Mouse (Mus musculus) embryonic facial prominence, embryonic 14.5 days (tissue): ENCODE data around the gene Rmnd1. TPM values are rescaled to one million over a fixed set of nuclear protein-coding genes. Genes with fewer than 3 reads are reported as not detected.
"Not testable (repeated sequence)": the region's sequence is repeated elsewhere in the genome, so short reads cannot be mapped to it uniquely, and the experiment has no call there.

Source experiments
- ATAC-seq: fragments of 200-750 bp; cut with Nextera tagmentation; 2 replicates; pipeline ENCODE4 v1.8.0; 2017; ENCODE audit warnings: low read depth, moderate number of reproducible peaks, moderate TSS enrichment
- DNase-seq: peaks from one replicate; pipeline ENCODE4 v3.0.0-alpha.2; 2015; ENCODE audit warnings: low spot score
- H3K27ac ChIP-seq: fragments of 300-500 bp; sonication (generic); replicated peaks from 2 replicates; pipeline ENCODE4 v1.5.1; 2014; ENCODE audit warnings: low read depth, mild to moderate bottlenecking, low read length, moderate library complexity
- H3K27me3 ChIP-seq: fragments of 300-500 bp; sonication (generic); replicated peaks from 2 replicates; pipeline ENCODE4 v1.6.1; 2014; ENCODE audit warnings: low read length; ENCODE audit not compliant: control insufficient read depth, insufficient read depth
- H3K36me3 ChIP-seq: fragments of 300-500 bp; sonication (generic); 2 replicates; pipeline ENCODE4 v1.6.1; 2014; ENCODE audit warnings: low read length, mixed read lengths; ENCODE audit not compliant: control insufficient read depth, insufficient read depth
- H3K4me1 ChIP-seq: fragments of 300-500 bp; sonication (generic); 2 replicates; pipeline ENCODE4 v1.6.1; 2014; ENCODE audit warnings: antibody characterized with exemption, low read length; ENCODE audit not compliant: control insufficient read depth, insufficient read depth
- H3K4me2 ChIP-seq: fragments of 300-500 bp; sonication (generic); 2 replicates; pipeline ENCODE4 v1.6.1; 2014; ENCODE audit warnings: low read depth, mild to moderate bottlenecking, low read length, moderate library complexity, mixed read lengths
- H3K4me3 ChIP-seq: fragments of 300-500 bp; sonication (generic); 2 replicates; pipeline ENCODE4 v1.5.1; 2014; ENCODE audit warnings: low read depth, mild to moderate bottlenecking, low read length
- H3K9ac ChIP-seq: fragments of 300-500 bp; sonication (generic); 2 replicates; pipeline ENCODE4 v1.6.1; 2014; ENCODE audit warnings: low read depth, mild to moderate bottlenecking, low read length, moderate library complexity, mixed read lengths
- H3K9me3 ChIP-seq: fragments of 300-500 bp; sonication (generic); 2 replicates; pipeline ENCODE4 v1.6.1; 2016; ENCODE audit warnings: low read length; ENCODE audit not compliant: control insufficient read depth
- WGBS: fragments of 180-500 bp; shearing (Covaris S2); extraction: QIAGEN DNeasy Blood & Tissue Kit; methylation state at CpG from one replicate; pipeline ENCODE4 v1.1.7; 2014; 5-methylcytosine and 5-hydroxymethylcytosine counted together
- polyA plus RNA-seq: library from polyadenylated mRNA; unstranded; fragments of >200 nt; fragmentation: Nextera tagmentation; extraction: Ambion mirVana; gene quantifications from 2 replicates; pipeline ENCODE4 v1.2.1, GENCODE M21; 2014

The Rmnd1 gene
- polyA plus RNA-seq, 1 experiment from 2014 or later = 46.8 TPM

- H3K9ac ChIP-seq = no peak overlapping the region
- H3K4me2 ChIP-seq = no peak overlapping the region
- H3K36me3 ChIP-seq = peaks cover 32% of the 10 kb centered on the region
- no peaks in the 10 kb centered on the region for H3K27me3 ChIP-seq
- no peaks in the 10 kb centered on the region for H3K4me1 ChIP-seq
- no peaks in the 10 kb centered on the region for H3K9me3 ChIP-seq
- H3K27ac ChIP-seq = no peak overlapping the region
- 77% methylated on average over 4 of the region's 4 CpGs for whole genome bisulfite sequencing
- DNase-seq (no peak), ATAC-seq (no peak)
- H3K4me3 ChIP-seq = no peak overlapping the region
Observed at GRCm38 (mm10) chr10:4456409-4456808, 24.2 kb upstream of the Rmnd1 start.

- WGBS = 85% methylated on average over 3 of the region's 3 CpGs
- ATAC-seq = no peak
- no peak overlapping the region for H3K4me2 ChIP-seq
- H3K27ac ChIP-seq = no peak overlapping the region
- no peaks in the 10 kb centered on the region for H3K9me3 ChIP-seq
- H3K36me3 ChIP-seq = peaks cover 33% of the 10 kb centered on the region
- H3K4me1 ChIP-seq = no peaks in the 10 kb centered on the region; the same call in 1 of the 2 replicates
- no peak overlapping the region for H3K9ac ChIP-seq
- no peak overlapping the region for H3K4me3 ChIP-seq
- H3K27me3 ChIP-seq = no peaks in the 10 kb centered on the region
- DNase-seq = no peak
Observed at GRCm38 (mm10) chr10:4435416-4435815, 3.2 kb upstream of the Rmnd1 start.

GRCm38 (mm10) chr10:4433871-4434270 is 1.7 kb upstream of the Rmnd1 start:
- H3K4me1 ChIP-seq, DNase-seq, ATAC-seq, H3K27me3 ChIP-seq, H3K4me3 ChIP-seq, H3K27ac ChIP-seq, H3K9ac ChIP-seq, H3K9me3 ChIP-seq, H3K4me2 ChIP-seq: not testable (repeated sequence)
- peaks cover 20% of the 10 kb centered on the region for H3K36me3 ChIP-seq
- 91% methylated on average over 2 of the region's 2 CpGs for WGBS

- peak overlapping the region; percentile 77 for H3K9ac ChIP-seq
- peak; percentile 48 for DNase-seq
- H3K4me2 ChIP-seq = peak overlapping the region; percentile 58
- H3K27me3 ChIP-seq = no peaks in the 10 kb centered on the region
- ATAC-seq = no peak
- H3K9me3 ChIP-seq = no peaks in the 10 kb centered on the region
- H3K4me1 ChIP-seq = no peaks in the 10 kb centered on the region; the same call in 1 of the 2 replicates
- H3K27ac ChIP-seq = peak overlapping the region; percentile 90
- H3K4me3 ChIP-seq = peak overlapping the region; percentile 81
- WGBS = 7% methylated on average over 19 of the region's 19 CpGs
- H3K36me3 ChIP-seq = peaks cover 13% of the 10 kb centered on the region; the same call in 1 of the 2 replicates
Observed at GRCm38 (mm10) chr10:4432996-4433755, 988 bp upstream of the Rmnd1 start.

- DNase-seq (no peak), ATAC-seq (0 out of 2 replicates have a peak, but pooled peaks have one; percentile 1)
- Histone ChIP-seq H3K4me3 (peak overlapping the region; percentile 81), H3K36me3 (peaks cover 18% of the 10 kb centered on the region; the same call in 1 of the 2 replicates), H3K4me2 (peak overlapping the region; percentile 54), H3K9ac (peak overlapping the region; percentile 69), H3K4me1 (no peaks in the 10 kb centered on the region; the same call in 1 of the 2 replicates), H3K27me3 (no peaks in the 10 kb centered on the region), H3K27ac (no peak overlapping the region), H3K9me3 (no peaks in the 10 kb centered on the region)
- WGBS = 14% methylated on average over 5 of the region's 5 CpGs
Observed at GRCm38 (mm10) chr10:4431746-4432122, 454 bp downstream of the Rmnd1 start.

GRCm38 (mm10) chr10:4430826-4431225 is 1.4 kb downstream of the Rmnd1 start:
- H3K4me3 ChIP-seq = peak overlapping the region; percentile 81; the same call in 1 of the 2 replicates
- DNase-seq (no peak), ATAC-seq (no peak)
- no peaks in the 10 kb centered on the region for H3K27me3 ChIP-seq
- no peaks in the 10 kb centered on the region for H3K9me3 ChIP-seq
- WGBS = 79% methylated on average over 3 of the region's 3 CpGs
- H3K27ac ChIP-seq = no peak overlapping the region
- no peaks in the 10 kb centered on the region; the same call in 1 of the 2 replicates for H3K4me1 ChIP-seq
- H3K9ac ChIP-seq = peak overlapping the region; percentile 69
- peaks cover 25% of the 10 kb centered on the region; the same call in 1 of the 2 replicates for H3K36me3 ChIP-seq
- peak overlapping the region; percentile 54 for H3K4me2 ChIP-seq

- Histone ChIP-seq H3K4me1 (no peaks in the 10 kb centered on the region; the same call in 1 of the 2 replicates), H3K9ac (no peak overlapping the region), H3K4me3 (no peak overlapping the region), H3K27me3 (no peaks in the 10 kb centered on the region), H3K36me3 (peaks cover 27% of the 10 kb centered on the region), H3K4me2 (no peak overlapping the region), H3K27ac (no peak overlapping the region), H3K9me3 (no peaks in the 10 kb centered on the region)
- 91% methylated on average over 8 of the region's 8 CpGs for WGBS
- ATAC-seq (no peak), DNase-seq (no peak)
Observed at GRCm38 (mm10) chr10:4430399-4430798, 1.8 kb downstream of the Rmnd1 start.

GRCm38 (mm10) chr10:4425245-4425644 is 6.9 kb downstream of the Rmnd1 start:
- H3K36me3 ChIP-seq = peaks cover 66% of the 10 kb centered on the region

GRCm38 (mm10) chr10:4407191-4407590 is 25.0 kb downstream of the Rmnd1 start:
- WGBS = 100% methylated on average over 1 of the region's 1 CpGs
- H3K36me3 ChIP-seq = peaks cover 69% of the 10 kb centered on the region
- no peak for ATAC-seq

More at GRCm38 (mm10) chr10:4425245-4425644, 6.9 kb downstream of the Rmnd1 start:
- DNase-seq (peak; percentile 13), ATAC-seq (no peak)
- Histone ChIP-seq H3K9me3 (no peaks in the 10 kb centered on the region), H3K9ac (no peak overlapping the region), H3K27ac (no peak overlapping the region), H3K4me3 (no peak overlapping the region), H3K27me3 (no peaks in the 10 kb centered on the region), H3K4me2 (no peak overlapping the region), H3K4me1 (no peaks in the 10 kb centered on the region)
- 79% methylated on average over 8 of the region's 8 CpGs for WGBS

More at GRCm38 (mm10) chr10:4407191-4407590, 25.0 kb downstream of the Rmnd1 start:
- Histone ChIP-seq H3K4me2 (no peak overlapping the region), H3K4me3 (no peak overlapping the region), H3K4me1 (no peaks in the 10 kb centered on the region), H3K9me3 (no peaks in the 10 kb centered on the region), H3K27ac (no peak overlapping the region), H3K27me3 (no peaks in the 10 kb centered on the region), H3K9ac (no peak overlapping the region)
- DNase-seq = no peak
